ENCODE assay signal across 19 mouse cellular contexts in the genomic region with DNA sequence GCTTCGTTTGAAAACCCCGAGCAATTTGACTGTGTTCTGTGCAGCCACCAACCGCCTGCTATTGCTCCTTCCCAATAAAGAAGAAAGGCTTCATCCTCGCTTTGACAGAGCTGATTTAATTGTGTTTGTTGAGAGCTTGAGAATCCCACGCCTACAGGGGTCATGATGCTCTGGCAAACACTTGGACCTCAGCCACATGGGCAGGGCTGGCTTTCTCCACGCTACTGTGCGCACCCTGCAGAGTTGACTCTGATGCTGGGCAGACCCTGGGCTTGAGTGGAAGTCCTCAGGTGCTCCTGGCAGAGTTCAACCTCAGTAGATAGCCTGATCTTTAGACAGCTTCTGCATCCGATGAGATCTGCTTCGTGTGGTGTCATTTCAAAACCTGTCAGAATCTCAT. TPM values are rescaled to one million over a fixed set of nuclear protein-coding genes. Genes with fewer than 3 reads are reported as not detected.
DNase-seq lines count a peak whose midpoint lies in the region.
"Had no signal": no experiment of that assay in that cellular context is flagged by ENCODE, and none has a peak within 500 bp of the region (broad histone marks: within the 10 kb centered on the region; RNA-seq: fewer than 3 reads in every experiment).

No protein-coding gene starts in this region.

- peak; percentile 27 to 45 for DNase-seq in cerebellum, postnatal 14 days
- DNase-seq in cerebellum, postnatal 25 days, result no peak
- peak; percentile 28 for DNase-seq in ovary, adult 18-20 months (ENCODE audit: low spot score)
- DNase-seq in ovary, postnatal 10 days (ENCODE audit: low spot score), result no peak
- peak; percentile 70 for DNase-seq in MN1 (ENCODE audit: low spot score)
- no peak for DNase-seq in adrenal gland, adult 8-10 months
- DNase-seq: adrenal gland, adult 2 months; adrenal gland, postnatal 25 days; B cell, adult 2 months; cerebellum, adult 2 months; cerebellum, adult 9-11 months; forebrain, postnatal 0 days; gastrocnemius, adult 2 months; gastrocnemius, postnatal 25 days; heart, adult 18-20 months; heart, postnatal 10 days; heart, postnatal 36 days had no signal

RNA-seq across cellular contexts. Expression of a gene that starts 30.0 kb away (rescaled TPM):
- not detected for total RNA-seq in adrenal gland, adult 8-10 months (2022)
- total RNA-seq: adrenal gland, adult 2 months; adrenal gland, postnatal 25 days; CH12.LX; common myeloid progenitor, adult 5-6 weeks; forebrain, postnatal 0 days; gastrocnemius, adult 2 months; gastrocnemius, postnatal 25 days; heart, adult 18-20 months; heart, postnatal 10 days; heart, postnatal 36 days had no signal

RNA-seq across cellular contexts. Expression of a gene that starts 32.3 kb away (rescaled TPM):
- total RNA-seq in adrenal gland, adult 8-10 months (2022), result 1 to 10 TPM; 1.2 to 2.3 (median 1.5) TPM
- total RNA-seq: CH12.LX; common myeloid progenitor, adult 5-6 weeks; forebrain, postnatal 0 days; heart, postnatal 10 days; heart, postnatal 36 days had no signal

Comparison
In these comparisons a context has a peak if more than half of its experiments do, and no peak if none do; other contexts are left out.
1. DNase-seq: peak in cerebellum, postnatal 14 days (2 of 2), ovary, adult 18-20 months (single experiment) and MN1 (single experiment); none in cerebellum, postnatal 25 days (0 of 2), ovary, postnatal 10 days (single experiment) and adrenal gland, adult 8-10 months (single experiment).